Mouse (Mus musculus): ENCODE results near the gene Mllt3. TPM values are rescaled to one million over a fixed set of nuclear protein-coding genes. Genes with fewer than 3 reads are reported as not detected.

The Mllt3 gene
- polyA plus RNA-seq, 1 experiment, result 15.7 TPM

DNA sequence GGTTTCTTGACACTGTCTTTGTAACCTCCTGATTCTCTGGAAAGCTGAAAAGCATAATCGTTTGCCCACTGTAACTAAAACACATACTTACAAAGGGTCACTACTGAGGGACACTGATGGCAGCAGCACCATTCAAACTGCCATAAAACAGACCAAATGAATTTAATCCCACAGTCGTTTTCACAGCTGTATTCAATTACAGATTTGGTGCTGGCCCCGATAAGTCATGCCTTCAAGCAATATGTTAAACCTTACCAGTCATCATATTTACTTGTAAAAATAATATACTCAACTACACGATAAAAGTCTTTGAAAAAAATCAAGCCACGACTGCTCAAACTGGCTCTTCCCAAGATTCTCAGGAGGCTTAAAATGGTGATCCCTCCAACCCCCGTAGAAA is 83.7 kb downstream of the Mllt3 start:
- H3K36me3 ChIP-seq (ENCODE audit: control insufficient read depth, insufficient read depth), result no peaks in the 10 kb centered on the region
- no peaks in the 10 kb centered on the region for H3K79me2 ChIP-seq (ENCODE audit: control insufficient read depth, insufficient read depth)
- no peak overlapping the region for H3ac ChIP-seq (ENCODE audit: control insufficient read depth, insufficient read length)
- no peak overlapping the region for H3K4me3 ChIP-seq
- TF ChIP-seq POLR2A (IDR thresholded peaks at IDR 0.05; ENCODE audit: insufficient read length, low read depth), result no peak
- TF ChIP-seq SRF (IDR thresholded peaks at IDR 0.05; ENCODE audit: control insufficient read depth, insufficient read length, low read depth), result no peak
- no peak for TF ChIP-seq E2F4 (IDR thresholded peaks at IDR 0.05; ENCODE audit: insufficient read depth)
- TF ChIP-seq TCF3 (IDR thresholded peaks at IDR 0.05; ENCODE audit: insufficient read length, low read depth), result no peak
- no peak for TF ChIP-seq MYOG (IDR thresholded peaks at IDR 0.05; ENCODE audit: control insufficient read depth in 1 of 3, insufficient read depth in 1 of 3, insufficient read length in 2 of 3, low read depth in 2 of 3)
- TF ChIP-seq USF1 (IDR thresholded peaks at IDR 0.05; ENCODE audit: low read depth), result no peak
- TF ChIP-seq REST (IDR thresholded peaks at IDR 0.05; ENCODE audit: insufficient read depth, insufficient read length), result no peak
- no peak for TF ChIP-seq TCF12 (IDR thresholded peaks at IDR 0.05; ENCODE audit: insufficient read depth, poor library complexity, severe bottlenecking)
- no peak for TF ChIP-seq MYOD1 (IDR thresholded peaks at IDR 0.05; ENCODE audit: control insufficient read depth in 1 of 3, insufficient read length in 2 of 3, low read depth in 2 of 3)
- no peak for TF ChIP-seq POLR2AphosphoS2 (IDR thresholded peaks at IDR 0.05; ENCODE audit: insufficient read length, low read depth)
- no peak for TF ChIP-seq MAX (IDR thresholded peaks at IDR 0.05; ENCODE audit: low read depth)
- TF ChIP-seq CEBPB (IDR thresholded peaks at IDR 0.05; ENCODE audit: insufficient read depth, poor library complexity, severe bottlenecking), result no peak
- no peak overlapping the region for H3K4me2 ChIP-seq (ENCODE audit: low read depth)
- no peaks in the 10 kb centered on the region for H3K27me3 ChIP-seq (ENCODE audit: control insufficient read depth, insufficient read depth, insufficient read length)

DNA sequence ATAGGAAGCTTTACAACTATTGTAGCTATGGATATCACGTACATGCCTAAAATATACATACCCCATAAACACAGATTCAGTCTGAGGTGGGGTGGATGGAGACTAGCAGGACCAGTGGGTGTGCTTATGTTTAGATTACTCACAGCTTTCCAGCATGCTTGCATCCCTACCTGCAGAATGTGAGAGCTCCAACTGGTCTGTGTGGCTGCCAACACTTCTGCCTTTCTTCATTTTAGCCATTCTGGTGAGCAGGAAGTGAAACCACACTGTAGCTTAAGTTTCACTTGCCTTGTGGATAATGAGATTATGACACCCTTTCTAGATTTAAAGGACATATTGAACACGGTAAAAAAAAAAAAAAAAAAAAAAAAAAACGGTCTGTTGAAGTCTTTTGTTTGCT is 88.8 kb downstream of the Mllt3 start:
- H3ac ChIP-seq (ENCODE audit: control insufficient read depth, insufficient read length), result no peak overlapping the region
- H3K79me2 ChIP-seq (ENCODE audit: control insufficient read depth, insufficient read depth), result no peaks in the 10 kb centered on the region
- H3K27me3 ChIP-seq (ENCODE audit: control insufficient read depth, insufficient read depth, insufficient read length), result no peaks in the 10 kb centered on the region
- no peak overlapping the region for H3K4me3 ChIP-seq
- TF ChIP-seq SRF (IDR thresholded peaks at IDR 0.05; ENCODE audit: control insufficient read depth, insufficient read length, low read depth), result no peak
- no peak for TF ChIP-seq REST (IDR thresholded peaks at IDR 0.05; ENCODE audit: insufficient read depth, insufficient read length)
- TF ChIP-seq MAX (IDR thresholded peaks at IDR 0.05; ENCODE audit: low read depth), result no peak
- H3K36me3 ChIP-seq (ENCODE audit: control insufficient read depth, insufficient read depth), result no peaks in the 10 kb centered on the region
- H3K4me2 ChIP-seq (ENCODE audit: low read depth), result no peak overlapping the region

DNA sequence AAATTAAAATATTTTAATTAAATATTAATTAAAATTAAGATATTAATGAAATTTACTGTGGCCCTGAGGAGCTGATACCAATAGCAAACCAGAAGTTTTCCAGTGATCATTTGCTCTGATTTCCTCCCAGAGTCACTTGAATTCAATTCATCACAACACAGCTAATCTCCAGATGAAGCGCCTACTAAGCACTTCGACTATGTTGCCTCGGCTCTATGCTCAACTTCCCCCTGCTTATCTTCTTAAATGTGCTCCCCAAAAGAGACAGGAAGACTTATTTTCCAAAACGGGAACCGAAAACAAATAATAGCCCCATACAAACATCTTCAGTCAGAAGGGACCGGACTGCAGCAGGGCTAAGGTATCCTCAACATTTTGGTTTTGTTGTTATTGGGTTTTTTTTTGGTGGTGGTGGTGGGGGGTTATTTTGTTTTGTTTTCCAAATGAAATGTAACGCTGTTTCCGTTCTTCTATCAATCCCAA is 90.2 kb downstream of the Mllt3 start:
- Histone ChIP-seq H3K4me3 (no peak overlapping the region), H3ac (ENCODE audit: control insufficient read depth, insufficient read length) (no peak overlapping the region), H3K79me2 (ENCODE audit: control insufficient read depth, insufficient read depth) (no peaks in the 10 kb centered on the region), H3K36me3 (ENCODE audit: control insufficient read depth, insufficient read depth) (no peaks in the 10 kb centered on the region), H3K4me2 (ENCODE audit: low read depth) (no peak overlapping the region), H3K27me3 (ENCODE audit: control insufficient read depth, insufficient read depth, insufficient read length) (no peaks in the 10 kb centered on the region)
- TF ChIP-seq POLR2A (IDR thresholded peaks at IDR 0.05; ENCODE audit: insufficient read length, low read depth) (no peak), TCF3 (IDR thresholded peaks at IDR 0.05; ENCODE audit: insufficient read length, low read depth) (no peak), CEBPB (IDR thresholded peaks at IDR 0.05; ENCODE audit: insufficient read depth, poor library complexity, severe bottlenecking) (no peak), USF1 (IDR thresholded peaks at IDR 0.05; ENCODE audit: low read depth) (no peak), MYOD1 (IDR thresholded peaks at IDR 0.05; ENCODE audit: control insufficient read depth in 1 of 3, insufficient read length in 2 of 3, low read depth in 2 of 3) (no peak), MAX (IDR thresholded peaks at IDR 0.05; ENCODE audit: low read depth) (no peak), E2F4 (IDR thresholded peaks at IDR 0.05; ENCODE audit: insufficient read depth) (no peak), POLR2AphosphoS2 (IDR thresholded peaks at IDR 0.05; ENCODE audit: insufficient read length, low read depth) (no peak), SRF (IDR thresholded peaks at IDR 0.05; ENCODE audit: control insufficient read depth, insufficient read length, low read depth) (no peak), MYOG (IDR thresholded peaks at IDR 0.05; ENCODE audit: control insufficient read depth in 1 of 3, insufficient read depth in 1 of 3, insufficient read length in 2 of 3, low read depth in 2 of 3) (no peak), TCF12 (IDR thresholded peaks at IDR 0.05; ENCODE audit: insufficient read depth, poor library complexity, severe bottlenecking) (no peak), REST (IDR thresholded peaks at IDR 0.05; ENCODE audit: insufficient read depth, insufficient read length) (no peak)

DNA sequence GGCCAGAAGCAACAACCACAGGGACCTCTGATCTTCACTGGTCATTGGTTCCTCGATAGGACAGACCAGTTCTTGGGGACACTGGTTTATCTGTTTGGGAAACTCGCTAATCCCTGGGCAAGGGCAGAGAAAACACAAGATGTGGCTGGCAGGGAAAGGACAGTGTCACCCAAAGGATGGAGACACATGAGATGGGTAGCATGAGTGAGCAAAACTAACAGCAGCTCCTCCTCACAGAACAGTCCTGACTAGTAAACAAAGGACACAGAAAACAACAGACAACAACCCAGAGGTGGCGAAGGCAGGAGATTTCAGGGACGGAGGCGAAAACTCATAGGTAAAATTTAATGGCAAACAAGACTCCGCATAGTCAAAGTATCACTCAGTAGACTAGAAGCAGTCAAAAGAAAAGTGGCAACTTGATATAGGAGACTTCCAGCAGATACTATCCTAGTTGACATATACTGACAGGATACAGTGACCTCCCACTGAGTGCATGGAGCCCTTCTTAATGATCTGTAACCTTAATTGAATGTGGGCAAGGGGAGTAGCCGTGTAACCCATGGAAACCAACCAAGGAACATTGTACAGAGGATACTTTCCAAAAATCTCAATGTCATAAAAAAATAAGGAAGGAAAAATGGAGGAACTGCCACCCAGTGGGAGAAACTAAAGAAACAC is 93.5 kb downstream of the Mllt3 start:
- Histone ChIP-seq H3K4me2 (ENCODE audit: low read depth) (no peak overlapping the region), H3K79me2 (ENCODE audit: control insufficient read depth, insufficient read depth) (no peaks in the 10 kb centered on the region), H3K4me3 (no peak overlapping the region), H3K27me3 (ENCODE audit: control insufficient read depth, insufficient read depth, insufficient read length) (no peaks in the 10 kb centered on the region), H3K36me3 (ENCODE audit: control insufficient read depth, insufficient read depth) (no peaks in the 10 kb centered on the region), H3ac (ENCODE audit: control insufficient read depth, insufficient read length) (no peak overlapping the region)
- TF ChIP-seq E2F4 (IDR thresholded peaks at IDR 0.05; ENCODE audit: insufficient read depth) (no peak), TCF3 (IDR thresholded peaks at IDR 0.05; ENCODE audit: insufficient read length, low read depth) (no peak), POLR2A (IDR thresholded peaks at IDR 0.05; ENCODE audit: insufficient read length, low read depth) (no peak), MYOD1 (IDR thresholded peaks at IDR 0.05; ENCODE audit: control insufficient read depth in 1 of 3, insufficient read length in 2 of 3, low read depth in 2 of 3) (no peak), CEBPB (IDR thresholded peaks at IDR 0.05; ENCODE audit: insufficient read depth, poor library complexity, severe bottlenecking) (no peak), REST (IDR thresholded peaks at IDR 0.05; ENCODE audit: insufficient read depth, insufficient read length) (no peak), POLR2AphosphoS2 (IDR thresholded peaks at IDR 0.05; ENCODE audit: insufficient read length, low read depth) (no peak), USF1 (IDR thresholded peaks at IDR 0.05; ENCODE audit: low read depth) (no peak), MAX (IDR thresholded peaks at IDR 0.05; ENCODE audit: low read depth) (no peak), SRF (IDR thresholded peaks at IDR 0.05; ENCODE audit: control insufficient read depth, insufficient read length, low read depth) (no peak), MYOG (IDR thresholded peaks at IDR 0.05; ENCODE audit: control insufficient read depth in 1 of 3, insufficient read depth in 1 of 3, insufficient read length in 2 of 3, low read depth in 2 of 3) (no peak), TCF12 (IDR thresholded peaks at IDR 0.05; ENCODE audit: insufficient read depth, poor library complexity, severe bottlenecking) (no peak)
